Mouse (Mus musculus) left cerebral cortex, postnatal 14 days (tissue): Measurements from ENCODE around the gene Krtap4-8. TPM values are rescaled to one million over a fixed set of nuclear protein-coding genes. Genes with fewer than 3 reads are reported as not detected.
"Not testable (repeated sequence)": the region's sequence is repeated elsewhere in the genome, so short reads cannot be mapped to it uniquely, and the experiment has no call there.

Experiments used
- DNase-seq, 2 experiments: peaks; one replicate each; pipeline ENCODE4 v3.0.0; 2021 to 2022; ENCODE audit warnings: low spot score in 2 of 2, mixed read lengths in 1 of 2
- intact Hi-C: fragments of 180-260 bp; cut with DNase I; formaldehyde crosslinking; loops from one replicate; pipeline ENCODE4 v1.15.1; 2025
- long read RNA-seq, 2 experiments: library from polyadenylated mRNA; stranded (forward); transcript quantifications; one replicate each; pipeline ENCODE4 v2.0.0; 2021
- total RNA-seq, 2 experiments: library from RNA; stranded (reverse); gene quantifications; 2 replicates each; pipeline ENCODE4 v1.2.3; 2021

Krtap4-8 gene
- not detected for total RNA-seq
- long read RNA-seq, experiment 1 = 0 reads
- long read RNA-seq, experiment 2 = 0 reads

GRCm38 (mm10) chr11:99780604-99781003, at the start of gene Krtap4-8:
Krtap4-8 (minus strand) TSS chr11:99780704.
- no peak for DNase-seq
- intact Hi-C loops = no loop called here

GRCm38 (mm10) chr11:99815566-99815965, 35.1 kb upstream of the Krtap4-8 start, which contains the start of gene Gm11564:
Gm11564 (minus strand) TSS chr11:99815666.
- DNase-seq, intact Hi-C loops: not testable (repeated sequence)

GRCm38 (mm10) chr11:99809792-99810191, 29.3 kb upstream of the Krtap4-8 start, which contains the start of gene Krtap4-13:
Krtap4-13 (minus strand) TSS chr11:99809892.
- intact Hi-C loops, DNase-seq: not testable (repeated sequence)

- intact Hi-C loops, DNase-seq: not testable (repeated sequence)
These were observed 23.8 kb upstream of the Krtap4-8 start, which contains the start of gene Gm11554 for GRCm38 (mm10) chr11:99804346-99804745. Gm11554 (minus strand) TSS chr11:99804446.

GRCm38 (mm10) chr11:99798832-99799231, 18.3 kb upstream of the Krtap4-8 start, which contains the start of gene Gm11569:
Gm11569 (minus strand) TSS chr11:99798932.
- intact Hi-C loops, DNase-seq: not testable (repeated sequence)

- intact Hi-C loops = no loop called here
- DNase-seq = no peak
These were observed 12.9 kb upstream of the Krtap4-8 start, which contains the start of gene Gm11596 for GRCm38 (mm10) chr11:99793367-99793766. Gm11596 (minus strand) TSS chr11:99793467.

- intact Hi-C loops, DNase-seq: not testable (repeated sequence)
These were observed 4.4 kb upstream of the Krtap4-8 start, which contains the start of gene Krtap4-9 for GRCm38 (mm10) chr11:99784900-99785299. Krtap4-9 (plus strand) TSS chr11:99785200.

GRCm38 (mm10) chr11:99778401-99778800, 2.1 kb downstream of the Krtap4-8 start:
- intact Hi-C loops = no loop called here
- no peak for DNase-seq

GRCm38 (mm10) chr11:99772813-99773212, 7.7 kb downstream of the Krtap4-8 start, which contains the start of gene Gm11595:
Gm11595 (minus strand) TSS chr11:99772913.
- intact Hi-C loops, DNase-seq: not testable (repeated sequence)

GRCm38 (mm10) chr11:99768410-99768809, 12.1 kb downstream of the Krtap4-8 start:
- intact Hi-C loops = no loop called here
- DNase-seq = no peak

- no peak for DNase-seq
- intact Hi-C loops = no loop called here
These were observed 21.6 kb downstream of the Krtap4-8 start for GRCm38 (mm10) chr11:99758877-99759276.

GRCm38 (mm10) chr11:99743985-99744384, 36.5 kb downstream of the Krtap4-8 start:
- intact Hi-C loops = no loop called here
- DNase-seq = no peak

GRCm38 (mm10) chr11:99734190-99734589, 46.3 kb downstream of the Krtap4-8 start, which contains the start of gene Gm14180:
Gm14180 (minus strand) TSS chr11:99734290.
- intact Hi-C loops = no loop called here
- DNase-seq = no peak

Other genes with a start within 250 kb of the Krtap4-8 start
- gene Krt40, start 237.5 kb downstream of the Krtap4-8 start, total RNA-seq = not detected
- not detected for gene Krtap3-3, start 229.8 kb downstream of the Krtap4-8 start, total RNA-seq
- not detected for gene Krtap3-2, start 223.9 kb downstream of the Krtap4-8 start, total RNA-seq
- gene Gm11939, start 221.2 kb downstream of the Krtap4-8 start, total RNA-seq = not detected
- not detected for gene Krtap3-1, start 214.1 kb downstream of the Krtap4-8 start, total RNA-seq
- not detected for gene Krtap1-5, start 199.7 kb downstream of the Krtap4-8 start, total RNA-seq
- not detected for gene Krtap1-4, start 197.1 kb downstream of the Krtap4-8 start, total RNA-seq
- not detected for gene Krtap1-3, start 189.4 kb downstream of the Krtap4-8 start, total RNA-seq
- not detected for gene Krtap9-3, start 182.6 kb downstream of the Krtap4-8 start, total RNA-seq
- not detected for gene Gm11938, start 177.4 kb downstream of the Krtap4-8 start, total RNA-seq
- not detected for gene Gm11937, start 170.5 kb downstream of the Krtap4-8 start, total RNA-seq
- gene Krtap2-4, start 165.9 kb downstream of the Krtap4-8 start, total RNA-seq = not detected
- gene Gm11562, start 160.3 kb downstream of the Krtap4-8 start, total RNA-seq = not detected
- not detected for gene Krtap4-1, start 152.5 kb downstream of the Krtap4-8 start, total RNA-seq
- not detected for gene Krtap4-2, start 145.6 kb downstream of the Krtap4-8 start, total RNA-seq
- gene Krtap4-7, start 136.6 kb downstream of the Krtap4-8 start, total RNA-seq = not detected
- gene Gm11555, start 130.5 kb downstream of the Krtap4-8 start, total RNA-seq = not detected
- gene Gm11563, start 121.7 kb downstream of the Krtap4-8 start, total RNA-seq = not detected
- not detected for gene Krtap4-6, start 114.7 kb downstream of the Krtap4-8 start, total RNA-seq
- gene Gm14190, start 90.0 kb downstream of the Krtap4-8 start, total RNA-seq = not detected
- gene Gm14180, start 46.4 kb downstream of the Krtap4-8 start, total RNA-seq = not detected
- not detected for gene Gm11595, start 7.8 kb downstream of the Krtap4-8 start, total RNA-seq
- not detected for gene Krtap4-9, start 4.5 kb upstream of the Krtap4-8 start, total RNA-seq
- not detected for gene Gm11596, start 12.8 kb upstream of the Krtap4-8 start, total RNA-seq
- gene Gm11569, start 18.2 kb upstream of the Krtap4-8 start, total RNA-seq = not detected
- not detected for gene Gm11554, start 23.7 kb upstream of the Krtap4-8 start, total RNA-seq
- not detected for gene Krtap4-13, start 29.2 kb upstream of the Krtap4-8 start, total RNA-seq
- not detected for gene Gm11564, start 35.0 kb upstream of the Krtap4-8 start, total RNA-seq
- gene 2300003K06Rik, start 57.4 kb upstream of the Krtap4-8 start, total RNA-seq = not detected
- gene Krtap4-16, start 70.9 kb upstream of the Krtap4-8 start, total RNA-seq = not detected
- not detected for gene Gm11568, start 77.2 kb upstream of the Krtap4-8 start, total RNA-seq
- not detected for gene Gm11559, start 83.8 kb upstream of the Krtap4-8 start, total RNA-seq
- gene Krtap9-1, start 92.7 kb upstream of the Krtap4-8 start, total RNA-seq = not detected
- not detected for gene Gm11567, start 98.5 kb upstream of the Krtap4-8 start, total RNA-seq
- not detected for gene Krtap31-1, start 127.2 kb upstream of the Krtap4-8 start, total RNA-seq
- gene Gm11565, start 134.0 kb upstream of the Krtap4-8 start, total RNA-seq = not detected
- not detected for gene Krtap31-2, start 155.6 kb upstream of the Krtap4-8 start, total RNA-seq
- not detected for gene Krtap9-5, start 167.8 kb upstream of the Krtap4-8 start, total RNA-seq
- not detected for gene Krtap29-1, start 198.3 kb upstream of the Krtap4-8 start, total RNA-seq
- not detected for gene Krtap16-1, start 205.9 kb upstream of the Krtap4-8 start, total RNA-seq
- gene Krtap17-1, start 213.3 kb upstream of the Krtap4-8 start, total RNA-seq = not detected
- gene Krt33a, start 235.5 kb upstream of the Krtap4-8 start, total RNA-seq = not detected
- not detected for gene Krt33b, start 249.2 kb upstream of the Krtap4-8 start, total RNA-seq